Mouse (Mus musculus): ENCODE results near the gene Fermt2. TPM values are rescaled to one million over a fixed set of nuclear protein-coding genes. Genes with fewer than 3 reads are reported as not detected.

The Fermt2 gene
- total and polyA plus RNA-seq, 2 experiments from 2014 or later: 31.6 to 76.4 TPM

GRCm38 (mm10) chr14:45459877-45460276, 70.0 kb downstream of the Fermt2 start:
- Histone ChIP-seq H3K9me3 (ENCODE audit: low read length) (no peaks in the 10 kb centered on the region), H3K9ac (replicated peaks; ENCODE audit: low read length) (no peak overlapping the region), H3K36me3 (ENCODE audit: insufficient read depth, low read length) (peaks cover 12% of the 10 kb centered on the region), H3K4me3 (ENCODE audit: low read length) (no peak overlapping the region), H3K4me1 (ENCODE audit: insufficient read depth, low read length) (peaks cover 16% of the 10 kb centered on the region), H3K27me3 (ENCODE audit: insufficient read depth, low read length) (no peaks in the 10 kb centered on the region), H3K27ac (no peak overlapping the region), H3K4me2 (ENCODE audit: low read depth, low read length) (no peak overlapping the region)
- 93% methylated on average over 14 of the region's 14 CpGs for WGBS
- DNase-seq (ENCODE audit: low spot score) (no peak), ATAC-seq (no peak)
- no peak for TF ChIP-seq CTCF (IDR thresholded peaks at IDR 0.05; ENCODE audit: low read depth)

DNA sequence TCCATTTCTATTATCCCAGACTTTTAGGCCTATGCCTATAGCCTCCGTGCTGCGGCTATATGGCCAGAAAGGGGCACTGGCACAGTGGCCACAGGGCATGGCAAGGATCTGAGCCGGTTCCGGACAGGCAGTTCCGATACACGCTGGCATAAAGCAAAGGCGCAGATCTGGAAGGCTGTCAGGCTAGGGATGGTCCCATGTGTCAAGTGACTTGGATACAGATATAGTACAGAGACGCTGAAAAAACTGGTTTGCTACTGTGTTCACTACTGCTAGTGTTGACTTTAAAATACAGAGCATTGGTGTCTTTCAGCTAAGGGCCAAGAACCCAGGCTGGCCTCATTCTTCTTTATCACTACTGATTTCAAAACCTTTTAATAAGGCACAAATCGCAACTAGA, 72.9 kb downstream of the Fermt2 start:
- ATAC-seq (no peak), DNase-seq (ENCODE audit: low spot score) (no peak)
- Histone ChIP-seq H3K27me3 (ENCODE audit: insufficient read depth, low read length) (no peaks in the 10 kb centered on the region), H3K36me3 (ENCODE audit: insufficient read depth, low read length) (peaks cover 12% of the 10 kb centered on the region), H3K9me3 (ENCODE audit: low read length) (no peaks in the 10 kb centered on the region), H3K9ac (replicated peaks; ENCODE audit: low read length) (no peak overlapping the region), H3K27ac (no peak overlapping the region; the same call in 1 of the 2 replicates), H3K4me1 (ENCODE audit: insufficient read depth, low read length) (peaks cover 7% of the 10 kb centered on the region; the same call in 1 of the 2 replicates), H3K4me3 (ENCODE audit: low read length) (no peak overlapping the region), H3K4me2 (ENCODE audit: low read depth, low read length) (no peak overlapping the region)
- TF ChIP-seq CTCF (IDR thresholded peaks at IDR 0.05; ENCODE audit: low read depth): no peak
- WGBS: 71% methylated on average over 9 of the region's 9 CpGs

DNA sequence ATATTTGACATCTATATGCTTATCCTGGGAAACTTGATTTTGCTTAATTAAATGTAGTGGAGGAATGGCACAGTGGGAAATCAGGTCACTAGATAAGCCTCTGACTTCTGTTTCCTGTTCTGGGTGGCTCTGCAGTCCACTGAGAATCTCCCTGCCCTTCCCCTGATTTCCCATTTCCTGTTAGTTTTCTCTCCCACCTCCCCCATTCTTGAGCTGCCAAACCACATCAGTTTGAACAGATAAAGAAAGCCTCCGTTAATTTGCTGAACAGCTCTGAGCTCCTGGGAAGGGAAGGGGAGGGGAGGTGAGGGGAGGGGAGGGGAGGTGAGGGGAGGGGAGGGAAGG, 73.4 kb downstream of the Fermt2 start:
- peak overlapping the region; percentile 60; the same call in 1 of the 2 replicates for H3K27ac ChIP-seq
- DNase-seq (ENCODE audit: low spot score): no peak

GRCm38 (mm10) chr14:45455651-45456501, 74.0 kb downstream of the Fermt2 start:
- Histone ChIP-seq H3K4me2 (ENCODE audit: low read depth, low read length) (no peak overlapping the region), H3K36me3 (ENCODE audit: insufficient read depth, low read length) (peaks cover 9% of the 10 kb centered on the region), H3K4me3 (ENCODE audit: low read length) (no peak overlapping the region), H3K9me3 (ENCODE audit: low read length) (no peaks in the 10 kb centered on the region), H3K27me3 (ENCODE audit: insufficient read depth, low read length) (no peaks in the 10 kb centered on the region), H3K9ac (replicated peaks; ENCODE audit: low read length) (no peak overlapping the region), H3K4me1 (ENCODE audit: insufficient read depth, low read length) (peaks cover 7% of the 10 kb centered on the region; the same call in 1 of the 2 replicates), H3K27ac (peak overlapping the region; percentile 60; the same call in 1 of the 2 replicates)
- TF ChIP-seq CTCF (IDR thresholded peaks at IDR 0.05; ENCODE audit: low read depth): no peak
- DNase-seq (ENCODE audit: low spot score) (no peak), ATAC-seq (0 out of 2 replicates have a peak, but pooled peaks have one; percentile 28)
- 49% methylated on average over 12 of the region's 12 CpGs for WGBS

More for the DNA sequence above, 73.4 kb downstream of the Fermt2 start:
- Histone ChIP-seq H3K9me3 (ENCODE audit: low read length) (no peaks in the 10 kb centered on the region), H3K36me3 (ENCODE audit: insufficient read depth, low read length) (peaks cover 12% of the 10 kb centered on the region), H3K4me3 (ENCODE audit: low read length) (no peak overlapping the region), H3K4me1 (ENCODE audit: insufficient read depth, low read length) (peaks cover 7% of the 10 kb centered on the region; the same call in 1 of the 2 replicates), H3K27me3 (ENCODE audit: insufficient read depth, low read length) (no peaks in the 10 kb centered on the region), H3K4me2 (ENCODE audit: low read depth, low read length) (no peak overlapping the region), H3K9ac (replicated peaks; ENCODE audit: low read length) (no peak overlapping the region)
- TF ChIP-seq CTCF (IDR thresholded peaks at IDR 0.05; ENCODE audit: low read depth): no peak
- WGBS: 0% methylated on average over 1 of the region's 1 CpGs
- ATAC-seq: 0 out of 2 replicates have a peak, but pooled peaks have one; percentile 7

- ATAC-seq (no peak; the same call in 1 of the 2 replicates), DNase-seq (ENCODE audit: low spot score) (no peak)
- no peak overlapping the region for H3K4me3 ChIP-seq (ENCODE audit: low read length)
- 76% methylated on average over 5 of the region's 5 CpGs for WGBS
- no peak for TF ChIP-seq CTCF (IDR thresholded peaks at IDR 0.05; ENCODE audit: low read depth)
- no peak overlapping the region for H3K9ac ChIP-seq (replicated peaks; ENCODE audit: low read length)
- H3K9me3 ChIP-seq (ENCODE audit: low read length): no peaks in the 10 kb centered on the region
- peaks cover 4% of the 10 kb centered on the region; the same call in 1 of the 2 replicates for H3K36me3 ChIP-seq (ENCODE audit: insufficient read depth, low read length)
- peak overlapping the region; percentile 20; the same call in 1 of the 2 replicates for H3K27ac ChIP-seq
- H3K27me3 ChIP-seq (ENCODE audit: insufficient read depth, low read length): no peaks in the 10 kb centered on the region
- H3K4me2 ChIP-seq (ENCODE audit: low read depth, low read length): no peak overlapping the region
- H3K4me1 ChIP-seq (ENCODE audit: insufficient read depth, low read length): peaks cover 7% of the 10 kb centered on the region; the same call in 1 of the 2 replicates
These were observed 76.2 kb downstream of the Fermt2 start for GRCm38 (mm10) chr14:45453538-45454233.

DNA sequence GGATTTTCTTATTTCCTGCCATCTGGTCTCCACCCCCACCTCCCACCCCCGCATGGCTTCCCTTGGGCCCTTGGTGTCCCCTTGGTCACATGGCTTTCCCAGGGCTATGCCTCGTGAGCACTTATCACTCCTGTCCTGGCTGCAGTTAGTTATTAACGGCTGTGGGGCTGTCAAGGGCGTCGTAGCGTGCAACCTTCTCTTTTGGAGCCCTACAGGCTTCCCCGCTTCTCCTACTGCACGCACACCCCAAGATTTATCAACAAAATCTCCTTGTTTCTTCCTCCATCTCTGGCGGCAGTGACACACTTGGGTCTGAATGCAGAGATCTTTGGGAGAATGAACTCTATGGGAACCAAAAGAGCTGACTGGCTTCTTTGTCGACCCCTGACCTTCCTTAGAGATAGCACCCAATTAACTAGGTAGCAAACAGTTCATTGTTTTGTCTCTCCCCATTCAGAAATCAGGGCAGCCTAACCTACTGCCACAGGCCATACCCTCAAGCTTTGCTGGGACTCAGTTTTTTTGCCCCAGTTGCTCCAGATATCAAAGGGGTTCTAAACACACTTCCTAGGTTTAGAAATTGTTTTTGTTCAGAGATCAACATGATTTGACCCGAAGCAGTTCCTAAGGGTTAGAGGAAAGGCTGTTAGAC, 76.9 kb downstream of the Fermt2 start:
- 33% methylated on average over 11 of the region's 11 CpGs for WGBS
- Histone ChIP-seq H3K9me3 (ENCODE audit: low read length) (no peaks in the 10 kb centered on the region), H3K27me3 (ENCODE audit: insufficient read depth, low read length) (no peaks in the 10 kb centered on the region), H3K9ac (replicated peaks; ENCODE audit: low read length) (no peak overlapping the region), H3K36me3 (ENCODE audit: insufficient read depth, low read length) (no peaks in the 10 kb centered on the region), H3K4me3 (ENCODE audit: low read length) (no peak overlapping the region), H3K4me2 (ENCODE audit: low read depth, low read length) (no peak overlapping the region), H3K27ac (0 out of 2 replicates have a peak overlapping the region, but pooled peaks have one; percentile 20), H3K4me1 (ENCODE audit: insufficient read depth, low read length) (peaks cover 7% of the 10 kb centered on the region; the same call in 1 of the 2 replicates)
- TF ChIP-seq CTCF (IDR thresholded peaks at IDR 0.05; ENCODE audit: low read depth): no peak
- DNase-seq (ENCODE audit: low spot score) (no peak), ATAC-seq (no peak)
